Mouse (Mus musculus): ENCODE data around the gene Olfr477.
"Not testable (repeated sequence)": the region's sequence is repeated elsewhere in the genome, so short reads cannot be mapped to it uniquely, and the experiment has no call there.

Olfr477 gene

GRCm38 (mm10) chr7:107986393-107986792 is at the start of gene Olfr477:
Gene Olfr477 (plus strand): TSS chr7:107986693.
- DNase-seq: no peak

GRCm38 (mm10) chr7:107952539-107952938 is 34.0 kb upstream of the Olfr477 start:
- not testable (repeated sequence) for DNase-seq

GRCm38 (mm10) chr7:107954343-107954742 is 32.1 kb upstream of the Olfr477 start, which contains the start of gene Olfr474:
Gene Olfr474 (plus strand): TSS chr7:107954643.
- DNase-seq: no peak

GRCm38 (mm10) chr7:107964503-107964902 is 22.0 kb upstream of the Olfr477 start, which contains the start of gene Olfr476:
Gene Olfr476 (plus strand): TSS chr7:107964803.
- no peak for DNase-seq

GRCm38 (mm10) chr7:108014256-108014655 is 27.8 kb downstream of the Olfr477 start:
- not testable (repeated sequence) for DNase-seq

GRCm38 (mm10) chr7:108033889-108034288 is 47.4 kb downstream of the Olfr477 start, which contains the start of gene Olfr478:
Gene Olfr478 (minus strand): TSS chr7:108033989.
- no peak for DNase-seq

Data from kidney, postnatal 4 days (tissue).